Mouse (Mus musculus) liver, adult (tissue): ENCODE measurements around the gene Cnr1.

ENCODE experiments used
- GATA4 ChIP-seq: IDR thresholded peaks from 2 replicates; pipeline ENCODE4 v1.6.1; 2014; ENCODE audit warnings: mild to moderate bottlenecking, low read length; ENCODE audit not compliant: insufficient replicate concordance

The Cnr1 gene

GRCm38 (mm10) chr4:33924234-33924888, at the start of gene Cnr1:
Cnr1 (plus strand) TSS chr4:33924593.
- TF ChIP-seq GATA4: no peak

GRCm38 (mm10) chr4:33879944-33880343, 44.4 kb upstream of the Cnr1 start:
- TF ChIP-seq GATA4: no peak

- no peak for TF ChIP-seq GATA4
Measured at GRCm38 (mm10) chr4:33886026-33886425, 38.4 kb upstream of the Cnr1 start.

- TF ChIP-seq GATA4: no peak
Measured at GRCm38 (mm10) chr4:33889976-33890375, 34.4 kb upstream of the Cnr1 start.

GRCm38 (mm10) chr4:33892178-33892869, 32.1 kb upstream of the Cnr1 start:
- no peak for TF ChIP-seq GATA4

- no peak for TF ChIP-seq GATA4
Measured at GRCm38 (mm10) chr4:33893841-33894240, 30.6 kb upstream of the Cnr1 start.

- no peak for TF ChIP-seq GATA4
Measured at GRCm38 (mm10) chr4:33895046-33895445, 29.3 kb upstream of the Cnr1 start.

- no peak for TF ChIP-seq GATA4
Measured at GRCm38 (mm10) chr4:33895491-33895890, 28.9 kb upstream of the Cnr1 start.

- TF ChIP-seq GATA4: no peak
Measured at GRCm38 (mm10) chr4:33901659-33902058, 22.7 kb upstream of the Cnr1 start.

GRCm38 (mm10) chr4:33903812-33904340, 20.5 kb upstream of the Cnr1 start:
- no peak for TF ChIP-seq GATA4

GRCm38 (mm10) chr4:33904826-33905225, 19.6 kb upstream of the Cnr1 start:
- no peak for TF ChIP-seq GATA4

GRCm38 (mm10) chr4:33908786-33909185, 15.6 kb upstream of the Cnr1 start:
- no peak for TF ChIP-seq GATA4

GRCm38 (mm10) chr4:33915730-33916129, 8.7 kb upstream of the Cnr1 start:
- no peak for TF ChIP-seq GATA4

GRCm38 (mm10) chr4:33920807-33921206, 3.6 kb upstream of the Cnr1 start:
- TF ChIP-seq GATA4: no peak

GRCm38 (mm10) chr4:33923151-33923760, 1.1 kb upstream of the Cnr1 start:
- no peak for TF ChIP-seq GATA4

- TF ChIP-seq GATA4: no peak
Measured at GRCm38 (mm10) chr4:33923761-33924233, 596 bp upstream of the Cnr1 start.
